Mouse (Mus musculus) hematopoietic stem cell, adult 5-6 weeks (primary cell): ENCODE measurements around the gene Ccpg1. TPM values are rescaled to one million over a fixed set of nuclear protein-coding genes. Genes with fewer than 3 reads are reported as not detected.

Source experiments
- total RNA-seq: library from RNA; stranded (forward); fragments of 172-1452, 232-1000 nt; gene quantifications from 2 replicates; pipeline ENCODE4 v1.2.3, GENCODE M21; 2017

The Ccpg1 gene
- total RNA-seq, 1 experiment from 2014 or later: 66.4 TPM

Other genes starting within 250 kb of the Ccpg1 start
- not detected in 2 replicates for gene Prtg, start 178.6 kb upstream of the Ccpg1 start, total RNA-seq
- gene Pygo1, start 59.8 kb upstream of the Ccpg1 start, total RNA-seq: 0.06 TPM in 1 of 2 replicates, not detected in the other
- 0.94 and 3.0 TPM in 2 replicates for gene Dyx1c1, start 26.6 kb upstream of the Ccpg1 start, total RNA-seq
- not detected in 2 replicates for gene Gm44503, start 26.6 kb upstream of the Ccpg1 start, total RNA-seq
- gene Ccpg1os, start within 50 bp of the Ccpg1 start, total RNA-seq: 11.6 and 15.3 TPM in 2 replicates
- 8.7 and 13.1 TPM in 2 replicates for gene Pigb, start 54.9 kb downstream of the Ccpg1 start, total RNA-seq
- 85.9 and 109 TPM in 2 replicates for gene Rab27a, start 59.4 kb downstream of the Ccpg1 start, total RNA-seq
- 0.40 TPM in 1 of 2 replicates, not detected in the other for gene Khdc3, start 116.4 kb downstream of the Ccpg1 start, total RNA-seq
- not detected in 2 replicates for gene Gm20509, start 117.0 kb downstream of the Ccpg1 start, total RNA-seq
- gene Rsl24d1, start 128.0 kb downstream of the Ccpg1 start, total RNA-seq: 176 and 264 TPM in 2 replicates